Mouse (Mus musculus) cerebellum, adult 9-10 months (tissue): ENCODE data around the gene Fndc3b.

Source experiments
- DNase-seq: peaks from one replicate; pipeline ENCODE4 v3.0.0; 2022

The Fndc3b gene

GRCm38 (mm10) chr3:27371725-27372650 lies 339.1 kb downstream of the Fndc3b start:
- DNase-seq: no peak

GRCm38 (mm10) chr3:27371276-27371621 lies 339.9 kb downstream of the Fndc3b start, which contains the start of gene Ghsr:
Gene Ghsr, plus strand, starts transcription at chr3:27371351.
- no peak for DNase-seq

GRCm38 (mm10) chr3:27370582-27371275 lies 340.4 kb downstream of the Fndc3b start:
- DNase-seq: no peak

GRCm38 (mm10) chr3:27370125-27370524 lies 341.0 kb downstream of the Fndc3b start:
- no peak for DNase-seq
